Mouse (Mus musculus) liver, adult (tissue): ENCODE data around the gene Kif12.

Experiments
- GATA4 ChIP-seq: IDR thresholded peaks from 2 replicates; pipeline ENCODE4 v1.6.1; 2014; ENCODE audit warnings: mild to moderate bottlenecking, low read length; ENCODE audit not compliant: insufficient replicate concordance

Gene Kif12

GRCm38 (mm10) chr4:63171969-63172685 is at the start of gene Kif12:
Gene Kif12 (minus strand): TSS chr4:63172131.
- TF ChIP-seq GATA4 = no peak

GRCm38 (mm10) chr4:63221096-63221958 is 49.4 kb upstream of the Kif12 start:
- no peak for TF ChIP-seq GATA4

- no peak for TF ChIP-seq GATA4
Measured at GRCm38 (mm10) chr4:63219635-63220034, 47.7 kb upstream of the Kif12 start.

- no peak for TF ChIP-seq GATA4
Measured at GRCm38 (mm10) chr4:63219059-63219458, 47.1 kb upstream of the Kif12 start.

GRCm38 (mm10) chr4:63217513-63217912 is 45.6 kb upstream of the Kif12 start:
- TF ChIP-seq GATA4 = no peak

GRCm38 (mm10) chr4:63216566-63216965 is 44.6 kb upstream of the Kif12 start:
- TF ChIP-seq GATA4 = no peak

GRCm38 (mm10) chr4:63215993-63216531 is 44.1 kb upstream of the Kif12 start:
- TF ChIP-seq GATA4 = no peak

GRCm38 (mm10) chr4:63215185-63215992 is 43.5 kb upstream of the Kif12 start:
- TF ChIP-seq GATA4 = no peak

GRCm38 (mm10) chr4:63213907-63214621 is 42.1 kb upstream of the Kif12 start, which contains the start of gene Col27a1:
Gene Col27a1 (plus strand): TSS chr4:63214004.
- no peak for TF ChIP-seq GATA4

GRCm38 (mm10) chr4:63205583-63205982 is 33.7 kb upstream of the Kif12 start:
- no peak for TF ChIP-seq GATA4

- no peak for TF ChIP-seq GATA4
Measured at GRCm38 (mm10) chr4:63203874-63204273, 31.9 kb upstream of the Kif12 start.

- TF ChIP-seq GATA4 = no peak
Measured at GRCm38 (mm10) chr4:63199366-63199765, 27.4 kb upstream of the Kif12 start.

- no peak for TF ChIP-seq GATA4
Measured at GRCm38 (mm10) chr4:63194366-63194765, 22.4 kb upstream of the Kif12 start.

GRCm38 (mm10) chr4:63191641-63192040 is 19.7 kb upstream of the Kif12 start:
- TF ChIP-seq GATA4 = no peak
